Mouse (Mus musculus) adrenal gland, postnatal 4 days (tissue): ENCODE data around the gene Rtl1. TPM values are rescaled to one million over a fixed set of nuclear protein-coding genes. Genes with fewer than 3 reads are reported as not detected.

ENCODE experiments used
- DNase-seq, 2 experiments: peaks; one replicate each; pipeline ENCODE4 v3.0.0; 2021 to 2022; ENCODE audit warnings: low spot score in 2 of 2, mixed read lengths in 2 of 2
- long read RNA-seq, 2 experiments: library from polyadenylated mRNA; stranded (forward); transcript quantifications; one replicate each; pipeline ENCODE4 v2.0.0; 2021
- total RNA-seq, 2 experiments: library from RNA; stranded (reverse); gene quantifications; 2 replicates each; pipeline ENCODE4 v1.2.3; 2021

The Rtl1 gene
- 10 to 100 TPM in 1 of 2 experiments, 1 to 10 TPM in 1; 8.8 to 10.3 TPM for total RNA-seq
- long read RNA-seq, experiment 1, partial matches to known transcripts = 0 of 1 reads
- long read RNA-seq, experiment 1, other reads (novel, unspliced or antisense) = 1 of 1 reads
- long read RNA-seq, experiment 2 = 0 reads

DNA sequence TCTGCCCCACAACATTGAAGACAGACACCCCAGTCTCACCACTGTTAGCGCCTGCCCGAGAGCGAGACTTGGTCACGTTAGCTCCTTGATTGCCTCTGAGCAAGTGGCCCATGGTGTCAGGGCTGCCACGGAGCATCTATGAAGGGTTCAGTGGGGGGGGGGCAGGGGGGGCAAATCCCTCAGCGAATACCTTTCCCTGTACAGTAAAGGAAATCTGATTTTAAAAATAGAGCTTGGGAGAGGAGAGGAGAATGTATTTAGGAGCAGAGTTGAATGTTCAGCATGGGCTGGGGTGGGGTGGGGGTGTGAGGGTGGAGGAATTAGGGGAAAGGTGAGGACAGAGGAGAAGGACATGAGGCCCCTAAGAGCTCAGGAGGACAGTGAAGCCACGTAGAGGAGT, at the start of gene Rtl1:
Rtl1 (minus strand) TSS at position 101 of the 400 bp plus-strand sequence.
- DNase-seq = no peak

GRCm38 (mm10) chr12:109640560-109641167, 40.5 kb upstream of the Rtl1 start:
- DNase-seq = no peak

- no peak for DNase-seq
Observed at GRCm38 (mm10) chr12:109632035-109632434, 31.9 kb upstream of the Rtl1 start.

DNA sequence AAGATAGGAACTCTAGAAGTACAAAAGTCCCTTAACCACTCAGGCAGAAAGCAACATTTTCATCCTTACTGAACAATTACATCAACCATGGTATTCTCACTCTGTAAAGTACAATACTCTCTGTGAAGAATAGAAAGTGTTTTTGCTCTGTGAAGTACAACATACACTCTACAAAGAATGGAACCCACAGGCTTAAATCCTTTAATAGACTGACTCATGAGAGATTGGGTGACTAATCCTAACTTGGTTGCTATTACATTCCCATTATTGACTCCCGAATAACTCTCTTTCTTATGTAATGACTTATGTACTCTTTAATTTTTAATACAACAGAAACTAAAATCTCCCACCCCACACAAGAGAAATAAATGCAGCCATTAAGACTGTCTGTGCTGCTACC, 28.8 kb upstream of the Rtl1 start:
- DNase-seq = no peak

- no peak for DNase-seq
Observed at GRCm38 (mm10) chr12:109626910-109627309, 26.8 kb upstream of the Rtl1 start.

DNA sequence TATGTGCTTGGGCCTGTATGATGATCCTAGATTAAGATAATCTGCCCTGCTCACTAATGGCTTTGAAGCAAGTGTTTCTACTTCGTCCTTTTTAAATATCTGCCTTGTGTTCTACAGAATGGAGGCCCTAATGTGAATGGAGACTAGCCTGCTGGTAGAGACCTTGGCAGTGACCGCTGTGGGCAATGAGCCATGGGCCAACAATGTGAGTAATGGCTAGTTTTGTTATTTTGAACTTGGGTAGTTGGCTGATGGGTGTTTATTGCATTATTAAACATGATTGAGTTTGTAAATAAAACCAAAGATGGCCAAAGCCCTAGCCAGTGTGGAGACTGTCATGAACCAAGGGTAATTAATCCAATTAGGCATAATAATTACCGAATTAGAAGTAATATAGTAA, 20.1 kb upstream of the Rtl1 start:
- no peak for DNase-seq

GRCm38 (mm10) chr12:109617993-109618392, 17.9 kb upstream of the Rtl1 start:
- DNase-seq = no peak

DNA sequence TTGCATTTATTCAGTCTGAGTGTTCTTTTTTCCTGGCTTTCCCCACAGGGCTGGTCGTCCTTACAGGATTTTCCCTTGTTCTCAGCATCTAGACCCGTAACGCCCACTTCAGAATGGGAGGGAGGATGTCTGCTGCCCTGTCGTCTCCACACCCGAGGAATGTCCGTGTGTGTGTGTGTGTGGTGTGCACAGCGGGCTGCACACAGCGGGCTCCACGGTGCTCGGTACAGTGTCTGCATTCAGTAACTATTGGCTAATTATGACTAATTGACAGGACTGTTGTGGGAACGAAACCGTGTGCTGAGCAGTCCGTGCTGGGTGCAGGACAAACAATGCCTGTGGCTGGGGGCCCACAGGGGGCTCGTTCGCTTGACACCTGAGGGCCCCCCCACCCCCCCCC, 17.0 kb upstream of the Rtl1 start:
- DNase-seq = no peak

DNA sequence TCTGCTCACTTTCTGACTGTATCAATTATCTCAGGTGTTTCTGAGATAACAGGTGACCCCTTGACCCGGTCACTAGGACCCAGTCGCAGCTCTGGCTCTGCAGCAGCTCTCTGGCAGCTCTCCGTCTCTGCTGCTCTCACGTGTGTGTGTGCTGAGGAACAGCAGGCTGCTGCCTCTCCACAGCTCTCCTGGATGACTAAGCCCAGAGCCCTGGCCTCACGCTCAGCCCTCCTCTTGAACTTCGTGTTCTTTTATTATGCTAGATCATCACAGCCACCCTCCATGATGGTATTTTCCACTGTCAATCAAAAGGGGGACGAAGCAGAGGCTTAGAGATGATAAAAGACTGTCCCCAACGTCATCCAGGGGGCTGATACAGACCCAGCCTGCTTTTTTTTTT, 15.2 kb upstream of the Rtl1 start:
- DNase-seq = no peak

GRCm38 (mm10) chr12:109614416-109614815, 14.3 kb upstream of the Rtl1 start:
- DNase-seq = no peak

DNA sequence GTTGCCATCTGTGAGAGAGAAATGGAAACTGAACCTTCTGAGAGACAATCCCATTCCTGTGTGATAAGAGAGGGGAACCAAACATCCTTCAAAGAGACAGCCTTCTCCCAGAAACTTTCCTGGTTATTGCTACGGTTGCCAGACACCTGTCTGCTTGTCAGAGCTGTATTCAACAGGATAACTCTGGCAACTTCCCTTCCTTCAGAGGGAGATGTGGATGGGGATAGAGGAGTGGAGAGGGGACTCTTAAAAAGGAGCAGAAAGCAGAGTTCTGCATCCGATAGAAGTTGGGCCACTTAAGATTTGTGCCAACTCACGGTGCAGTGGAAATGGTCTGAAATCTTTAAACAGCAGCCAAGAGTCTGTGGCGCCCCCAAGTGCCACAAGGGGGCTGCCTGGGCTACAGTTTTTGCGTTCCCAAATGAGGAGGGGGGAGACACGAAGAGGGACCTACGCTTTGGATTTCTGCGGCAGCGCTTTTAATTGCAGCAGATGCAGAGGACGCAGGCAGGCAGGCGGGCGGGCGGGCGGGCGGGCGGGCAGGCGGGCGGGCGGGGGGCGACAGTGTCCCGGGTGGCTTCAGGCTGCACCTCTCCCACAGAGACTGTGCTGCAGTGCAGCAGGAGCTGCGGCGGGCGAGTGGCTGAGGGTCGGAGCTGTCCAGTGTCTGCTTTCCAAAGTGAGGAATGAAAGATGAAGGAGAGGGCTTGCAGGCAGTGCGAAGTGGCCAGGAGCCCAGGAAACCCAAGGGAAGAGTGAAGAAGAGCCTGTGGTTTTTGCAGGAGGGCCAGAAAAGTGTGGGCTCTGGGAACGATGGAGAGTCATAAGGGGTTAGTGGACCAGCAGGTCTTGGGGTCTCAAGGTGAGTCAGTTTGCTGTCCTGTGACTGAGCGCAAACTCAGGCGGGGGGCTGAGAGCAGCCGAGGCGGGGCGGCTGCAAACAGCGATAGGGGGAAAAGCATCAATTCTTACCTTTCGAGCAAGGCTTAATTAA, 12.6 kb upstream of the Rtl1 start:
- DNase-seq = no peak

GRCm38 (mm10) chr12:109608576-109609440, 8.7 kb upstream of the Rtl1 start:
- DNase-seq = no peak

GRCm38 (mm10) chr12:109607953-109608352, 7.8 kb upstream of the Rtl1 start:
- DNase-seq = no peak

- DNase-seq = no peak
Observed at GRCm38 (mm10) chr12:109607191-109607590, 7.1 kb upstream of the Rtl1 start.

DNA sequence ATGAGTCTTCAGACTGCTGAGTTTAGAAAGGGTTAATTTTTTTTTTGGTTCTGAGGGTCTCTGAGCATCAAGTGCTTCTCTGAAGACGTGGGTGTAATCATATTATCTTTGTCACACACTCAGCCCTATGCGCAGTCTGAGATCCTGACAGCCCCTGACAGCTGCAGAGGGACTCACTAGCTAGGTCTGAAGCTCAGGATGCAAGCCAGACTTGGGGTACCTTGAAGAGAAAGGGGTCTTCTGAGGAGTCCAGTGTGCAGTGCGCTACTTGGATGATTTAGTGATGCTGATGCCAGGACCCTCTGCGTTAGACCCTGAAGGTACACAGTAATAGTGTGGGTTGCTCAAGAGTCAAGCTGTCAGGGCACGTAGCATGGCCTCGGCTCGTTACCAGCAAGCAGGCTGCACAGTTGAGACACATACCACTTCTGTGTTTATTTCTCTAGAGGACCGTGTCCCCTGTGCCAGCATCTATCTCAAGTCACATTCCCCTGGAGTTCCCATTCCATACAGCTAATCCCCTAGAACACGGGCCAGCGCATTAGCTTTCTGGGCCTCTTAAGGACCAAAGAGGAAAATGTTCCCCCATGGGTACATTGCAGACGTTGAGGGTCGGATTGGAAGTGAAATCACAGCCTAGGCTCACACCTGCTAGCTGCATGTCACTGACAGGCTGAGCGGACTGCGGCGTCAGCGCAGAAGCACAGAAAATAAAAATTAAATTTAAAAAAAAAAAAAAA, 5.0 kb upstream of the Rtl1 start:
- DNase-seq = no peak

- DNase-seq = no peak
Observed at GRCm38 (mm10) chr12:109598551-109599250, 1.4 kb downstream of the Rtl1 start.

DNA sequence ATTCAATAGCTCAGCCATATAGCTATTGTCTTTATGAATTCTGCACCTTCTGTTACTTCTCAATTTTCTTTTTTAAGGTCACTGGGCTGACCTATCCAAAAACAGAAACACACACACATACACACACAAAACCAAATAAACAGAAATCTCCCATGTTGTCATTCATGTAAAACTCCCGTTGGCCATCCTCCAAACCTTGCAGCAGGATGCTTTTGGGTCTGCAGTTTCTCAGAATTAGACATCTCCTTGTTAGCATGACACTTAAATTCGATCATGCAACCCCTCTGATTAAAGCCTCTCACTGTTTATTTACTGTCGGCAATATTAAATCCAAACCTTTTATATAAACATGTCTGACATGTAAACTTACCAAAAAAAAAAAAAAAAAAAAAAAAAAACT, 3.4 kb downstream of the Rtl1 start:
- no peak for DNase-seq

DNA sequence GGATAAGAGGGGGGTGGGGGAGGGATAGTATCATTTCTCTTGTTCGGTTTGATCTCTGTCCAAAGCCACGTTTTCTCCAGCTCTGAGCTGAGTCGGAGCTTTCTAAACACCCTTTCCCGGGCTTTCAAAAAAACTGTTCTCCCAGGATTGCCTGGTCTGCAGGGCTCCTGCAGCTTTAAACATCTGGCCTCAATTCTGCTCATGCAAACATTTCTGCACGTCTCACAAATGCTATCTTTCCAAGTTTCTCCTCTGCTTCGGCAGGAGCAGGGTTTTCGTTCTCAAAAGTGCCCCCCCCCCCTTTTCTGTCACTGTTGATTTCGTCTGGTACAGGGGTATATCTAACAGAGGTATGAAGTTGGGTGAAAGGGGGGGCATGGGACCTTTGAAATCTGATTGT, 3.9 kb downstream of the Rtl1 start:
- DNase-seq = no peak

DNA sequence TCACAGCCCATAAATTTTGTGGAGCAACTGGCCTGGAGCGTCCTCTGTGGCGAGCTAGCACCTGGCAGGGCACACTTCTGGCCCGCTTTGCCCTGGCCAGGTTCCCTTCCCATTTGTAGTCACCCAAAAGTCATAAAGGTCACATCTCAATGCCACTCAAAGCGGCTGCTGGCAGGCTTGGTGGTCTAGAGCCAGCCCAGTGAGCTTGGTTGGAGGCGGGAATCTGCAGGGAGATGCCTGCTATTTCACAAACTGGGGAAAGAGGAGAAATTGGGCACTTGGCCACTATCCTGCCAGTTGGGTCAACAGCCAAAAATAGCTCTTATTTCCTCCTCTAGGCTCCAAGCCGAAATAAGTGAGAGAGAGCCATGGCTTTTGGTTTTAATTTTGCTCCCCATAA, 4.4 kb downstream of the Rtl1 start:
- no peak for DNase-seq

GRCm38 (mm10) chr12:109594961-109595360, 5.2 kb downstream of the Rtl1 start:
- DNase-seq = no peak
